Mouse (Mus musculus): Measurements from ENCODE around the gene Utrn.

- TF ChIP-seq CTCF (IDR thresholded peaks at IDR 0.05; ENCODE audit: extremely low read depth, insufficient read depth, insufficient read length, insufficient replicate concordance) (no peak), POLR2A (IDR thresholded peaks at IDR 0.05; ENCODE audit: low read depth, low read length) (no peak)
These were observed 207.1 kb downstream of the Utrn start for GRCm38 (mm10) chr10:12662035-12662434.

All from spleen, adult 2 months (tissue).